Mouse (Mus musculus) cerebellum, adult 2 months (tissue): ENCODE measurements around the gene Zbtb22.

Source experiments
- CTCF ChIP-seq: fragments of 200-500 bp; IDR thresholded peaks from 2 replicates; pipeline ENCODE4 v1.5.1; 2011; ENCODE audit warnings: low read depth, mild to moderate bottlenecking, control low read depth, low read length, moderate library complexity, borderline replicate concordance; ENCODE audit not compliant: insufficient read depth
- POLR2A ChIP-seq: fragments of 200-500 bp; IDR thresholded peaks from 2 replicates; pipeline ENCODE4 v1.6.1; 2011; ENCODE audit warnings: low read length, control low read depth, borderline replicate concordance; ENCODE audit not compliant: insufficient read depth

GRCm38 (mm10) chr17:33925406-33926116, 9.9 kb downstream of the Zbtb22 start:
- TF ChIP-seq POLR2A (no peak), CTCF (no peak)
